7 mouse cellular contexts compared by ENCODE assay signal in the genomic region with DNA sequence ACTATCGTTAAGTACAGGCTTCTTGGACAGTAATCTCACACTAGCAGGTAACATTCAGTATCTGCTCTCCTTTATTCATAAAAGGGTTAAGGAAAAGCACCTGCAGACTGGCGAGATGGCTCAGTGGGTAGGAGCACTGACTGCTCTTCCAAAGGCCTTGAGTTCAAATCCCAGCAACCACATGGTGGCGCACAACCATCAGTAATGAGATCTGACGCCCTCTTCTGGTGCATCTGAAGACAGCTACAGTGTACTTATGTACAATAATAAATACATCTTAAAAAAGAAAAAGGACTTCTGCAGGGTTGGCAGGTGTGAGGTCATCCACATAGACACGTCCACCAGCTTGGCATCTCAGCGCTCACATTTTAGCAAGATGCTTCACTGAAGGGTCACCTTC. TPM values are rescaled to one million over a fixed set of nuclear protein-coding genes. Genes with fewer than 3 reads are reported as not detected.
DNase-seq lines count a peak whose midpoint lies in the region; ATAC-seq and TF ChIP-seq lines count a peak whose summit lies in the region.
"Not testable (repeated sequence)": the region's sequence is repeated elsewhere in the genome, so short reads cannot be mapped to it uniquely, and the experiment has no call there.

No protein-coding gene starts in this region.

- ATAC-seq in stomach, postnatal 0 days (ENCODE audit: low FRiP score, low TSS enrichment), result not testable (repeated sequence)

- H3K4me2 ChIP-seq in CH12.LX (ENCODE audit: insufficient read depth, low read depth, poor library complexity, severe bottlenecking); stomach, postnatal 0 days (replicated peaks; ENCODE audit: low read depth): not testable (repeated sequence)

- TF ChIP-seq POLR2A in CH12.LX (IDR thresholded peaks at IDR 0.05; ENCODE audit: low read depth, low read length), result not testable (repeated sequence)

- H3K4me3 ChIP-seq in CH12.LX (replicated peaks in 1 of 3; ENCODE audit: low read depth in 2 of 3, low read length in 2 of 3, poor library complexity in 1 of 3); gastrocnemius, adult 2 months; stomach, postnatal 0 days (ENCODE audit: low read depth, low read length): not testable (repeated sequence)

- peaks cover 35 to 51% of the 10 kb centered on the region in 2 experiments for H3K36me3 ChIP-seq in CH12.LX (replicated peaks in 1 of 2; ENCODE audit: control insufficient read depth in 1 of 2, insufficient read depth in 1 of 2, low read length in 1 of 2)
- not testable (repeated sequence) for H3K36me3 ChIP-seq in stomach, postnatal 0 days (ENCODE audit: control insufficient read depth, insufficient read depth, low read length)

- intact Hi-C loops in gastrocnemius, adult 2 months (cut with DNase I), result not testable (repeated sequence)

- peak; percentile 1 for TF ChIP-seq RAD21 in CH12.LX (IDR thresholded peaks at IDR 0.05; ENCODE audit: low read depth, low read length)

- in situ Hi-C loops in CH12.LX (cut with MboI; ENCODE audit: low pct_ligation_motif_present, low pct_unique_long_range_greater_than_20kb, low sequenced_read_pairs), result not testable (repeated sequence)

- WGBS in stomach, postnatal 0 days, result 64% methylated on average over 6 of the region's 6 CpGs

- H3K27me3 ChIP-seq in CH12.LX (replicated peaks); stomach, postnatal 0 days (ENCODE audit: control insufficient read depth, insufficient read depth, low read length): not testable (repeated sequence)

- H3K79me2 ChIP-seq in CH12.LX (replicated peaks; ENCODE audit: control insufficient read depth, extremely low read depth, insufficient read depth, poor library complexity, severe bottlenecking), result not testable (repeated sequence)

- not testable (repeated sequence) for H3K4me1 ChIP-seq in CH12.LX (ENCODE audit: control insufficient read depth in 1 of 2, insufficient read depth in 2 of 2); stomach, postnatal 0 days (replicated peaks; ENCODE audit: control insufficient read depth, insufficient read depth)

- DNase-seq in CH12.LX (ENCODE audit: extremely low read depth); gastrocnemius, adult 2 months; stomach, postnatal 0 days (ENCODE audit: low spot score): not testable (repeated sequence)
- DNase-seq in cerebellum, adult 9-10 months, result peak; percentile 45
- peak; percentile 33 for DNase-seq in kidney, adult 9 months
- DNase-seq in layer of hippocampus, postnatal 10 days (ENCODE audit: low spot score in 2 of 2), result peak; percentile 38 to 48
- DNase-seq in lung, postnatal 10 days, result peak; percentile 40

- not testable (repeated sequence) for H3K9me3 ChIP-seq in CH12.LX (replicated peaks; ENCODE audit: low read length); stomach, postnatal 0 days (ENCODE audit: control insufficient read depth, low read length)

- not testable (repeated sequence) for TF ChIP-seq EP300 in CH12.LX (IDR thresholded peaks at IDR 0.05; ENCODE audit: low read length); stomach, postnatal 0 days (optimal IDR thresholded peaks at IDR 0.05)

- TF ChIP-seq CTCF in CH12.LX (conservative IDR thresholded peaks at IDR 0.05 in 1 of 2, IDR thresholded peaks at IDR 0.05 in 1 of 2; ENCODE audit: low read depth in 2 of 2, low read length in 2 of 2), result peak in 1 of 2 experiments; percentile 81; a peak in 2 of 4 replicates
- TF ChIP-seq CTCF in gastrocnemius, adult 2 months (IDR thresholded peaks at IDR 0.05), result peak; percentile 53
- peak; percentile 67 for TF ChIP-seq CTCF in stomach, postnatal 0 days (IDR thresholded peaks at IDR 0.05; ENCODE audit: low read depth)

- H3K27ac ChIP-seq in CH12.LX (ENCODE audit: insufficient read depth, low read depth); gastrocnemius, adult 2 months; stomach, postnatal 0 days (replicated peaks): not testable (repeated sequence)

- dilution Hi-C loops in CH12.LX (cut with MboI; ENCODE audit: extremely low pct_ligation_motif_present, extremely low pct_unique_long_range_greater_than_20kb, low sequenced_read_pairs), result not testable (repeated sequence)

- H3K9ac ChIP-seq in CH12.LX (ENCODE audit: insufficient read depth, low read depth); stomach, postnatal 0 days (ENCODE audit: low read length): not testable (repeated sequence)

TF ChIP-seq in CH12.LX, 34 proteins besides CTCF, POLR2A, EP300 and RAD21:
- TF ChIP-seq SMC3 (IDR thresholded peaks at IDR 0.05; ENCODE audit: low read depth, low read length), result peak; percentile 35

RNA-seq across cellular contexts. Expression of gene Shisa4, which starts 6.5 kb away (rescaled TPM):
- total RNA-seq in CH12.LX (2012; rRNA removed) (0.08 and 0.13 TPM in 2 replicates), CH12.LX (2014; rRNA removed) (not detected in 2 replicates)
- 0.18 and 0.41 TPM in 2 replicates for polyA plus RNA-seq in CH12.LX (2012; ENCODE audit: insufficient read length, low read depth)
- 100 to 1,000 TPM; 139 to 152 TPM for total RNA-seq in gastrocnemius, adult 2 months (2021)
- total RNA-seq in layer of hippocampus, postnatal 10 days (2021), result 100 to 1,000 TPM in 1 of 2 experiments, 10 to 100 TPM in 1; 99.4 to 105 TPM
- polyA plus RNA-seq in stomach, postnatal 0 days (2015; fragmentation: Nextera tagmentation; extraction: Ambion mirVana), result 23.2 and 25.0 TPM in 2 replicates

RNA-seq across cellular contexts. Expression of gene Ipo9, which starts 48.7 kb away (rescaled TPM):
- total RNA-seq in CH12.LX (2012; rRNA removed), result 38.3 and 38.9 TPM in 2 replicates
- 31.7 and 33.7 TPM in 2 replicates for total RNA-seq in CH12.LX (2014; rRNA removed)
- 47.1 and 58.3 TPM in 2 replicates for polyA plus RNA-seq in CH12.LX (2012; ENCODE audit: insufficient read length, low read depth)
- 10 to 100 TPM; 24.0 to 27.8 TPM for total RNA-seq in gastrocnemius, adult 2 months (2021)
- 100 to 1,000 TPM; 152 to 165 TPM for total RNA-seq in layer of hippocampus, postnatal 10 days (2021)
- 23.5 and 24.7 TPM in 2 replicates for polyA plus RNA-seq in stomach, postnatal 0 days (2015; fragmentation: Nextera tagmentation; extraction: Ambion mirVana)

RNA-seq across cellular contexts. Expression of gene Lmod1, which starts 57.0 kb away (rescaled TPM):
- total RNA-seq in CH12.LX (2012; rRNA removed) (not detected in 2 replicates), CH12.LX (2014; rRNA removed) (not detected in 2 replicates)
- polyA plus RNA-seq in CH12.LX (2012; ENCODE audit: insufficient read length, low read depth), result not detected in 2 replicates
- 1 to 10 TPM; 4.5 to 5.3 TPM for total RNA-seq in gastrocnemius, adult 2 months (2021)
- under 1 TPM; 0.30 to 0.62 TPM for total RNA-seq in layer of hippocampus, postnatal 10 days (2021)
- 19.5 and 22.4 TPM in 2 replicates for polyA plus RNA-seq in stomach, postnatal 0 days (2015; fragmentation: Nextera tagmentation; extraction: Ambion mirVana)

Comparison
In these comparisons a context has a peak if more than half of its experiments do, and no peak if none do; other contexts are left out.
1. RNA of gene Shisa4, which starts 6.5 kb away (total RNA-seq): 139 to 152 TPM in gastrocnemius, adult 2 months and 99.4 to 105 TPM in layer of hippocampus, postnatal 10 days; 0.08 to 0.13 TPM in CH12.LX; every median in the first group is over 10 times any median in the second.